Mouse (Mus musculus): Measurements from ENCODE around the gene Dytn.

Gene Dytn

GRCm38 (mm10) chr1:63686827-63687226 is at the start of gene Dytn:
TSS of gene Dytn (minus strand) at chr1:63686927.
- 87% methylated on average over 4 of the region's 4 CpGs for WGBS

GRCm38 (mm10) chr1:63730240-63730771 is 43.6 kb upstream of the Dytn start, which contains the start of the genes Mdh1b and Fastkd2:
TSS of gene Mdh1b (minus strand) at chr1:63730318.
TSS of gene Fastkd2 (plus strand) at chr1:63730614.
- under 1% methylated on average over 31 of the region's 31 CpGs for WGBS

GRCm38 (mm10) chr1:63729796-63730195 is 43.1 kb upstream of the Dytn start:
- WGBS = 47% methylated on average over 8 of the region's 8 CpGs

- WGBS = 52% methylated on average over 7 of the region's 7 CpGs
These were observed 33.4 kb upstream of the Dytn start for GRCm38 (mm10) chr1:63720161-63720560.

GRCm38 (mm10) chr1:63708876-63709275 is 22.1 kb upstream of the Dytn start:
- 77% methylated on average over 3 of the region's 3 CpGs for WGBS

GRCm38 (mm10) chr1:63705733-63706132 is 19.0 kb upstream of the Dytn start:
- WGBS = 46% methylated on average over 5 of the region's 5 CpGs

GRCm38 (mm10) chr1:63696861-63697260 is 10.1 kb upstream of the Dytn start:
- 72% methylated on average over 3 of the region's 3 CpGs for WGBS

- WGBS = 85% methylated on average over 3 of the region's 3 CpGs
These were observed 10.8 kb downstream of the Dytn start for GRCm38 (mm10) chr1:63675975-63676374.

- 0% methylated on average over 3 of the region's 3 CpGs for WGBS
These were observed 17.9 kb downstream of the Dytn start for GRCm38 (mm10) chr1:63668852-63669160.

GRCm38 (mm10) chr1:63667949-63668851 is 18.5 kb downstream of the Dytn start:
- 14% methylated on average over 13 of the region's 13 CpGs for whole genome bisulfite sequencing

- 58% methylated on average over 9 of the region's 9 CpGs for WGBS
These were observed 19.4 kb downstream of the Dytn start for GRCm38 (mm10) chr1:63667201-63667948.

- WGBS = 94% methylated on average over 2 of the region's 2 CpGs
These were observed 20.6 kb downstream of the Dytn start for GRCm38 (mm10) chr1:63666089-63666488.

- WGBS = under 1% methylated on average over 7 of the region's 7 CpGs
These were observed 27.1 kb downstream of the Dytn start for GRCm38 (mm10) chr1:63659591-63659990.

- WGBS = 9% methylated on average over 6 of the region's 6 CpGs
These were observed 28.7 kb downstream of the Dytn start for GRCm38 (mm10) chr1:63658016-63658415.

- 67% methylated on average over 6 of the region's 6 CpGs for WGBS
These were observed 46.8 kb downstream of the Dytn start for GRCm38 (mm10) chr1:63639921-63640320.

- 48% methylated on average over 2 of the region's 2 CpGs for WGBS
These were observed 58.5 kb downstream of the Dytn start for GRCm38 (mm10) chr1:63628211-63628610.

GRCm38 (mm10) chr1:63615668-63616067 is 71.1 kb downstream of the Dytn start, which contains the start of gene Gm39653:
TSS of gene Gm39653 (plus strand) at chr1:63615968.
- 92% methylated on average over 3 of the region's 3 CpGs for WGBS

- 11% methylated on average over 11 of the region's 11 CpGs for WGBS
These were observed 72.1 kb downstream of the Dytn start for GRCm38 (mm10) chr1:63614594-63614993.

- 92% methylated on average over 4 of the region's 4 CpGs for WGBS
These were observed 77.1 kb downstream of the Dytn start for GRCm38 (mm10) chr1:63609613-63610012.

GRCm38 (mm10) chr1:63603870-63604500 is 82.7 kb downstream of the Dytn start:
- 73% methylated on average over 3 of the region's 3 CpGs for WGBS

- WGBS = 61% methylated on average over 7 of the region's 7 CpGs
These were observed 99.9 kb downstream of the Dytn start for GRCm38 (mm10) chr1:63586869-63587268.

GRCm38 (mm10) chr1:63579153-63579552 is 107.6 kb downstream of the Dytn start:
- 77% methylated on average over 8 of the region's 8 CpGs for WGBS

Data from cerebral cortex, adult 2 months (tissue).